33 mouse cellular contexts compared by ENCODE assay signal in genomic region chr14:54503092-54503491, GRCm38 (mm10). TPM values are rescaled to one million over a fixed set of nuclear protein-coding genes. Genes with fewer than 3 reads are reported as not detected.
"Had no signal": no experiment of that assay in that cellular context is flagged by ENCODE, and none has a peak within 500 bp of the region (broad histone marks: within the 10 kb centered on the region; RNA-seq: fewer than 3 reads in every experiment).

No protein-coding gene starts in this region.

- DNase-seq: left cerebral cortex, postnatal 4 days; liver; liver, embryonic 13.5 days; liver, postnatal 0 days; lung, adult 18-20 months; lung, adult 2 months; lung, embryonic 14.5 days; lung, postnatal 10 days; lung, postnatal 14 days; lung, postnatal 36 days; lung, postnatal 4 days; midbrain, embryonic 14.5 days had no signal

- H3K27me3 ChIP-seq: limb, embryonic 12.5 days; limb, embryonic 13.5 days; limb, embryonic 15.5 days; liver, embryonic 12.5 days; liver, embryonic 13.5 days; liver, embryonic 15.5 days; lung, embryonic 15.5 days; megakaryocyte, embryonic 14.5 days; midbrain, embryonic 12.5 days; midbrain, embryonic 13.5 days; midbrain, embryonic 15.5 days; neural tube, embryonic 12.5 days had no signal

- H3K4me3 ChIP-seq: limb, embryonic 10.5 days; limb, embryonic 12.5 days; limb, embryonic 13.5 days; limb, embryonic 15.5 days; liver, embryonic 12.5 days; liver, embryonic 13.5 days; liver, embryonic 15.5 days; lung, embryonic 15.5 days; megakaryocyte, embryonic 14.5 days; midbrain, embryonic 10.5 days; midbrain, embryonic 12.5 days; midbrain, embryonic 13.5 days; midbrain, embryonic 15.5 days; myocyte; neural tube, embryonic 12.5 days had no signal

- H3K4me1 ChIP-seq: limb, embryonic 10.5 days; limb, embryonic 12.5 days; limb, embryonic 13.5 days; limb, embryonic 15.5 days; liver, embryonic 13.5 days; liver, embryonic 15.5 days; lung, embryonic 15.5 days; midbrain, embryonic 10.5 days; midbrain, embryonic 12.5 days; midbrain, embryonic 13.5 days; midbrain, embryonic 15.5 days; neural tube, embryonic 12.5 days had no signal

- H3K27ac ChIP-seq: limb, embryonic 10.5 days; limb, embryonic 12.5 days; limb, embryonic 13.5 days; limb, embryonic 15.5 days; liver, embryonic 12.5 days; liver, embryonic 13.5 days; liver, embryonic 14.5 days; liver, embryonic 15.5 days; lung, embryonic 15.5 days; macrophage; midbrain, embryonic 10.5 days; midbrain, embryonic 12.5 days; midbrain, embryonic 13.5 days; midbrain, embryonic 15.5 days; neural tube, embryonic 12.5 days had no signal

- H3K9me3 ChIP-seq: limb, embryonic 10.5 days; limb, embryonic 12.5 days; limb, embryonic 15.5 days; liver, embryonic 12.5 days; liver, embryonic 13.5 days; liver, embryonic 15.5 days; lung, embryonic 15.5 days; midbrain, embryonic 10.5 days; midbrain, embryonic 12.5 days; midbrain, embryonic 15.5 days had no signal

- ATAC-seq: liver, embryonic 12.5 days; liver, postnatal 0 days; lung, postnatal 0 days; midbrain, embryonic 13.5 days; midbrain, embryonic 15.5 days; midbrain, embryonic 16.5 days had no signal

RNA-seq across cellular contexts. Expression of gene Rem2, which starts 27.2 kb away (rescaled TPM):
- total RNA-seq: liver, adult 2 months; megakaryocyte, adult 5-6 weeks; monocyte, adult 5-6 weeks had no signal
- polyA plus RNA-seq: macrophage had no signal
